Mouse (Mus musculus): ENCODE results near the gene Itgb5. TPM values are rescaled to one million over a fixed set of nuclear protein-coding genes. Genes with fewer than 3 reads are reported as not detected.

Itgb5 gene
- 77.9 and 86.0 TPM in 2 replicates for polyA plus RNA-seq (2016; fragmentation: Nextera tagmentation; extraction: Ambion mirVana)

DNA sequence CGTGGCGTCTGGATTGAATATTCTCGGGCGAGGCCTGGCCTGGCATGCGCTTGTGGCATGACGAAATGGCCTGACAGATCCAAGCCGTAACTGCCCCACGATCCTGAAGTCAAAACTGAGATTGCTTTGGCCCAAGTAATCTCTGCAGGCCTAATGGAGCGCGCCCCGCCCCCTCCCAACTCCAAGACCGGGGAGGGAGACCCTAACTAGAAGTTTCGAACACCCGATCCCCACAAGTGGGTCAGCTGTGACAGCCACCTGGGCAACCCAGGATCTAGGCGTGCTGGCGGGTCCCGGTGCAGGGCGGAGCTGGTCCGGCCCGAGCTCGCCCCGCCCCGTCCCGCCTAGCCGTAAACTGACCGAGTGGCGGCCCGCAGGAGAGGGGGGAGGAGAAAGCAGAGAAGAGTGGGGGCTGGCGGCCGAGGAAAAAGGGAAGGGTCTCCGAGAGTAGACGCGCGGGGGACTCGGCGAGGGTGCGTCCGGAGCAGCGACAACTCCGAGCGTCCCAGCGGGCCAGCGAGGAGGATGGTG, at the start of gene Itgb5:
Gene Itgb5, plus strand, starts transcription at position 365 of the 531 bp plus-strand sequence.
- Histone ChIP-seq H3K4me1 (replicated peaks) (peaks cover 41% of the 10 kb centered on the region), H3K9ac (replicated peaks) (peak within 1 kb of the TSS; percentile 91), H3K4me2 (peak within 1 kb of the TSS; percentile 80), H3K36me3 (no peaks in the 10 kb centered on the region), H3K9me3 (no peaks in the 10 kb centered on the region), H3K27ac (peak within 1 kb of the TSS; percentile 92), H3K4me3 (replicated peaks) (peak within 1 kb of the TSS; percentile 88), H3K27me3 (no peaks in the 10 kb centered on the region)
- ATAC-seq (ENCODE audit: insufficient number of reproducible peaks, insufficient read depth, low FRiP score, low TSS enrichment, low read depth): peak; percentile 77
- under 1% methylated on average over 42 of the region's 43 CpGs for WGBS

DNA sequence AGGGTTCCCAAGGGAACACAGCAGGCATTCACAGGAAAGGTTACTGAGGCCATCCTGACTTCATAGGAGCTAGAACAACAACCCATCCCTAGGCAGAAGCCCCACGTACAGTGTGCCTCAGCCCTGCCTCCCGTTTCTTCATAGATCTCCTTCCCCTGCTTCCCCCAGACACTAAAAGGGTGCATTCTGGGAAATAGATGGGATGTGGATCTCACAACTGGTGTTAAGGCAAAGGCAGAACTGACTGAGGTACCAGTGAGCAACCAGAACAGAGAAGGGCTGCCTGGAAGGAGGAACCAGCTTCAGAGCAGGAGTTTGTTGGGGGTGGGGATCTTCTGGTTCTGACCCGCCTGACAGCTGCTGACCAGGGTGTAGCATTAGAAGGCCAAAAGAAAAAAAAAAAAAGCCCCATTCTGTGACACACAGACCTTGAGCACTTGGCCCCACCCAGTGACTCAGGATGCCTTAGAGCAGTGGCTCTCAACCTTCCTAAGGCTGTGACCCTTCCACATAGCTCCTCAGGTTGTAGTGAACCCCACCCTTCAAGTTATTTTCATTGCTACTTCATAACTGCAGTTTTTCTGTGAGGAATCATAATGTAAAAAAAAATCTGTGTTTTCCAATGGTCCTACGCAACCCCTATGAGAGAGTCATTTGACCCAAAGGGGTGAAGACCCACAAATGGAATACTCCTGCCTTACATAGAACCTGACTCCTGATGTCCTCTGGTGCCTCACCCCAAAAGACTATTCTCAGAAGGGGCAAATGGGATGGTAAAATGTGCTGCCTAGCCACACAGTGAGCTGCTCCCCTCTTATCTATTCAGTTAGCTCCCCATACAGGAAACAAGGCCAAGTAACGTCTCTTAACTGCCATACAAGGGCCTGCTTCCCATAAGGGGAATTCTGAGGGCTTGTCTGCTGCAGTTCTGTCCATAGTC, 47.4 kb upstream of the Itgb5 start:
- Histone ChIP-seq H3K4me2 (no peak overlapping the region), H3K9me3 (no peaks in the 10 kb centered on the region), H3K27me3 (no peaks in the 10 kb centered on the region), H3K9ac (replicated peaks) (no peak overlapping the region), H3K4me1 (replicated peaks) (peaks cover 4% of the 10 kb centered on the region), H3K4me3 (replicated peaks) (no peak overlapping the region), H3K27ac (no peak overlapping the region), H3K36me3 (no peaks in the 10 kb centered on the region)
- ATAC-seq (ENCODE audit: insufficient number of reproducible peaks, insufficient read depth, low FRiP score, low TSS enrichment, low read depth): no peak
- 76% methylated on average over 5 of the region's 5 CpGs for WGBS

DNA sequence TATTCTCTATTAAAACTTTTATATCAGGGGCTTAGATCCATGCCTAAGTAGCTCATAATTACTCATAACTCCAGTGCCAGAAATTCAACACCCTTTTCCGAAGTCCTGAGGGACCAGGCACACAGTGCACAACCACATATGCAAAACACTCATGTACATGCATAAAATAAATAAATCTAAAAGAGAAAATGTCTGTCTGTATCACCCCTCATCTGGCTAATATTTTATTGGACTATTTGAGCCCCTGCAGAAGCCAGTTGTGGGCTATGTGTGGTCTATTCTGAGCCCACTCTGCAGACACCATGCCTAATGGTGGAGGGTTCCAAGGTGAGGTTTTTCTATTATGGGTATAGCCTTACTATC, 46.8 kb upstream of the Itgb5 start:
- Histone ChIP-seq H3K4me3 (replicated peaks) (no peak overlapping the region), H3K27me3 (no peaks in the 10 kb centered on the region), H3K36me3 (no peaks in the 10 kb centered on the region), H3K4me1 (replicated peaks) (peaks cover 4% of the 10 kb centered on the region), H3K9me3 (no peaks in the 10 kb centered on the region), H3K4me2 (no peak overlapping the region), H3K9ac (replicated peaks) (no peak overlapping the region), H3K27ac (no peak overlapping the region)
- ATAC-seq (ENCODE audit: insufficient number of reproducible peaks, insufficient read depth, low FRiP score, low TSS enrichment, low read depth): no peak
- 85% methylated on average over 1 of the region's 1 CpGs for WGBS

DNA sequence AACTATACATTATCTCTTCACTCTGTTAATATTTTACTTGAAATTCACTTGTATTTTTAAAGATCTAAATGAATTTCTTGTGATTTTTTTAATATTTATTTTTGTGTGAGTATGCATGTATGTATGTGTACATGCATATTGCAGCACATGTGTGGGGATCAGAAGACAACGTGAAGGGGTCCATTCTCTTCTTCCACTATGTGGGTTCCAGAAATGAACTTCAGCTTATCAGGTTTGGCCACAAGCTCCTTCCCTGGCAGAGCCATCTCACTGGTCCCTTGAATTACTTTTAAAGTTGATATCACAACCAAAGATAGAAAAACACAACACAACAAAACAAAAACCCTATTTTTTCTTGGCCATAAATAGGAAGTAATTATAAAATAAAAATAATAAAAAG, 44.9 kb upstream of the Itgb5 start:
- ATAC-seq (ENCODE audit: insufficient number of reproducible peaks, insufficient read depth, low FRiP score, low TSS enrichment, low read depth): no peak
- Histone ChIP-seq H3K4me3 (replicated peaks) (no peak overlapping the region), H3K27me3 (no peaks in the 10 kb centered on the region), H3K27ac (no peak overlapping the region), H3K4me1 (replicated peaks) (peaks cover 4% of the 10 kb centered on the region), H3K9ac (replicated peaks) (no peak overlapping the region), H3K36me3 (no peaks in the 10 kb centered on the region), H3K4me2 (no peak overlapping the region), H3K9me3 (no peaks in the 10 kb centered on the region)
- WGBS: 83% methylated on average over 1 of the region's 1 CpGs

- ATAC-seq (ENCODE audit: insufficient number of reproducible peaks, insufficient read depth, low FRiP score, low TSS enrichment, low read depth): no peak
- no peak overlapping the region for H3K4me2 ChIP-seq
- no peak overlapping the region for H3K4me3 ChIP-seq (replicated peaks)
These were observed 44.3 kb upstream of the Itgb5 start for GRCm38 (mm10) chr16:33785092-33785704.

GRCm38 (mm10) chr16:33786657-33787390, 42.6 kb upstream of the Itgb5 start:
- Histone ChIP-seq H3K4me3 (replicated peaks) (no peak overlapping the region), H3K27me3 (no peaks in the 10 kb centered on the region), H3K9me3 (no peaks in the 10 kb centered on the region), H3K27ac (no peak overlapping the region), H3K4me2 (no peak overlapping the region), H3K4me1 (replicated peaks) (no peaks in the 10 kb centered on the region; the same call in 1 of the 2 replicates), H3K36me3 (no peaks in the 10 kb centered on the region), H3K9ac (replicated peaks) (no peak overlapping the region)
- WGBS: 82% methylated on average over 7 of the region's 7 CpGs
- ATAC-seq (ENCODE audit: insufficient number of reproducible peaks, insufficient read depth, low FRiP score, low TSS enrichment, low read depth): no peak

More at GRCm38 (mm10) chr16:33785092-33785704, 44.3 kb upstream of the Itgb5 start:
- Histone ChIP-seq H3K27me3 (no peaks in the 10 kb centered on the region), H3K36me3 (no peaks in the 10 kb centered on the region), H3K4me1 (replicated peaks) (peaks cover 4% of the 10 kb centered on the region), H3K27ac (no peak overlapping the region), H3K9me3 (no peaks in the 10 kb centered on the region), H3K9ac (replicated peaks) (no peak overlapping the region)
- WGBS: 70% methylated on average over 8 of the region's 8 CpGs

GRCm38 (mm10) chr16:33793846-33794791, 35.3 kb upstream of the Itgb5 start, which contains the start of gene Muc13:
Gene Muc13 (plus strand): TSS chr16:33794037.
- no peak within 1 kb of the TSS for H3K27ac ChIP-seq
- H3K9me3 ChIP-seq: no peaks in the 10 kb centered on the region
- H3K4me3 ChIP-seq (replicated peaks): no peak within 1 kb of the TSS
- no peaks in the 10 kb centered on the region for H3K27me3 ChIP-seq
- H3K9ac ChIP-seq (replicated peaks): no peak within 1 kb of the TSS
- no peaks in the 10 kb centered on the region for H3K36me3 ChIP-seq
- no peaks in the 10 kb centered on the region for H3K4me1 ChIP-seq (replicated peaks)
- WGBS: 82% methylated on average over 10 of the region's 10 CpGs
- H3K4me2 ChIP-seq: no peak within 1 kb of the TSS
- no peak for ATAC-seq (ENCODE audit: insufficient number of reproducible peaks, insufficient read depth, low FRiP score, low TSS enrichment, low read depth)

- no peak for ATAC-seq (ENCODE audit: insufficient number of reproducible peaks, insufficient read depth, low FRiP score, low TSS enrichment, low read depth)
- Histone ChIP-seq H3K4me1 (replicated peaks) (no peaks in the 10 kb centered on the region), H3K27ac (no peak overlapping the region), H3K27me3 (no peaks in the 10 kb centered on the region), H3K4me2 (no peak overlapping the region), H3K9me3 (no peaks in the 10 kb centered on the region), H3K4me3 (replicated peaks) (no peak overlapping the region), H3K36me3 (no peaks in the 10 kb centered on the region), H3K9ac (replicated peaks) (no peak overlapping the region)
- 84% methylated on average over 4 of the region's 4 CpGs for WGBS
These were observed 34.4 kb upstream of the Itgb5 start for GRCm38 (mm10) chr16:33795106-33795505.

GRCm38 (mm10) chr16:33795887-33796286, 33.6 kb upstream of the Itgb5 start:
- Histone ChIP-seq H3K4me3 (replicated peaks) (no peak overlapping the region), H3K27ac (no peak overlapping the region), H3K9ac (replicated peaks) (no peak overlapping the region), H3K4me2 (no peak overlapping the region), H3K9me3 (no peaks in the 10 kb centered on the region), H3K27me3 (no peaks in the 10 kb centered on the region), H3K36me3 (no peaks in the 10 kb centered on the region), H3K4me1 (replicated peaks) (no peaks in the 10 kb centered on the region)
- 85% methylated on average over 6 of the region's 6 CpGs for whole genome bisulfite sequencing
- no peak for ATAC-seq (ENCODE audit: insufficient number of reproducible peaks, insufficient read depth, low FRiP score, low TSS enrichment, low read depth)

- Histone ChIP-seq H3K27ac (no peak overlapping the region), H3K4me3 (replicated peaks) (no peak overlapping the region), H3K27me3 (no peaks in the 10 kb centered on the region), H3K36me3 (no peaks in the 10 kb centered on the region), H3K4me2 (no peak overlapping the region), H3K9me3 (no peaks in the 10 kb centered on the region), H3K9ac (replicated peaks) (no peak overlapping the region), H3K4me1 (replicated peaks) (no peaks in the 10 kb centered on the region)
- ATAC-seq (ENCODE audit: insufficient number of reproducible peaks, insufficient read depth, low FRiP score, low TSS enrichment, low read depth): no peak
- 84% methylated on average over 3 of the region's 3 CpGs for WGBS
These were observed 32.7 kb upstream of the Itgb5 start for GRCm38 (mm10) chr16:33796756-33797155.

Measured in limb, embryonic 12.5 days (tissue).